ENCODE assay signal across 21 mouse cellular contexts in genomic region chr16:33465242-33465614, GRCm38 (mm10). TPM values are rescaled to one million over a fixed set of nuclear protein-coding genes. Genes with fewer than 3 reads are reported as not detected.
DNase-seq lines count a peak whose midpoint lies in the region; ATAC-seq and TF ChIP-seq lines count a peak whose summit lies in the region.
"Had no signal": no experiment of that assay in that cellular context is flagged by ENCODE, and none has a peak within 500 bp of the region (broad histone marks: within the 10 kb centered on the region; RNA-seq: fewer than 3 reads in every experiment).

No protein-coding gene starts in this region.

- no peaks in the 10 kb centered on the region for H3K27me3 ChIP-seq in midbrain, embryonic 13.5 days
- H3K27me3 ChIP-seq in midbrain, embryonic 10.5 days (ENCODE audit: low read depth, poor library complexity, severe bottlenecking), result no peaks in the 10 kb centered on the region
- no peaks in the 10 kb centered on the region for H3K27me3 ChIP-seq in forebrain, embryonic 14.5 days (replicated peaks; ENCODE audit: control insufficient read depth, insufficient read depth, low read length)
- no peaks in the 10 kb centered on the region for H3K27me3 ChIP-seq in hindbrain, embryonic 15.5 days
- H3K27me3 ChIP-seq: heart, embryonic 13.5 days; intestine, embryonic 15.5 days; limb, embryonic 12.5 days; liver, embryonic 12.5 days; midbrain, embryonic 12.5 days; stomach, embryonic 15.5 days had no signal

- H3K4me2 ChIP-seq in midbrain, embryonic 13.5 days (replicated peaks), result no peak overlapping the region
- H3K4me2 ChIP-seq in forebrain, embryonic 14.5 days (ENCODE audit: low read length), result no peak overlapping the region
- H3K4me2 ChIP-seq in hindbrain, embryonic 15.5 days, result no peak overlapping the region
- H3K4me2 ChIP-seq: heart, embryonic 13.5 days; intestine, embryonic 15.5 days; limb, embryonic 12.5 days; liver, embryonic 12.5 days; midbrain, embryonic 12.5 days; stomach, embryonic 15.5 days had no signal

- no peak for TF ChIP-seq CTCF in olfactory bulb, adult 2 months (IDR thresholded peaks at IDR 0.05; ENCODE audit: insufficient read depth, low read depth, low read length)

- no peaks in the 10 kb centered on the region for H3K9me3 ChIP-seq in midbrain, embryonic 13.5 days
- H3K9me3 ChIP-seq in midbrain, embryonic 10.5 days (replicated peaks), result no peaks in the 10 kb centered on the region
- no peaks in the 10 kb centered on the region for H3K9me3 ChIP-seq in forebrain, embryonic 14.5 days (replicated peaks; ENCODE audit: control insufficient read depth, low read length)
- H3K9me3 ChIP-seq in hindbrain, embryonic 15.5 days, result no peaks in the 10 kb centered on the region
- H3K9me3 ChIP-seq: embryonic facial prominence, embryonic 10.5 days; heart, embryonic 13.5 days; intestine, embryonic 15.5 days; limb, embryonic 12.5 days; liver, embryonic 12.5 days; midbrain, embryonic 12.5 days; stomach, embryonic 15.5 days had no signal

- WGBS in midbrain, embryonic 13.5 days, result 72% methylated on average over 4 of the region's 4 CpGs
- 92% methylated on average over 4 of the region's 4 CpGs for WGBS in midbrain, embryonic 10.5 days
- WGBS in forebrain, embryonic 14.5 days, result 47% methylated on average over 4 of the region's 4 CpGs
- WGBS in hindbrain, embryonic 15.5 days, result 60% methylated on average over 4 of the region's 4 CpGs
- 35% methylated on average over 4 of the region's 4 CpGs for WGBS in olfactory bulb, adult 2 months

- peak overlapping the region; percentile 53 for H3K27ac ChIP-seq in midbrain, embryonic 13.5 days
- no peak overlapping the region for H3K27ac ChIP-seq in midbrain, embryonic 10.5 days (replicated peaks)
- peak overlapping the region; percentile 21; the same call in 1 of the 2 replicates for H3K27ac ChIP-seq in forebrain, embryonic 14.5 days (ENCODE audit: low read depth, low read length)
- H3K27ac ChIP-seq in hindbrain, embryonic 15.5 days (replicated peaks), result peak overlapping the region; percentile 63
- peak overlapping the region; percentile 80 for H3K27ac ChIP-seq in olfactory bulb, adult 2 months (ENCODE audit: insufficient read depth, low read depth, low read length)
- H3K27ac ChIP-seq: embryonic facial prominence, embryonic 10.5 days; gastrocnemius, adult 2 months; heart, embryonic 13.5 days; intestine, embryonic 15.5 days; limb, embryonic 12.5 days; liver, embryonic 12.5 days; stomach, embryonic 15.5 days had no signal

- H3K4me1 ChIP-seq in midbrain, embryonic 13.5 days (replicated peaks), result peaks cover 21% of the 10 kb centered on the region
- peaks cover 3% of the 10 kb centered on the region; the same call in 1 of the 2 replicates for H3K4me1 ChIP-seq in midbrain, embryonic 10.5 days
- peaks cover 18% of the 10 kb centered on the region for H3K4me1 ChIP-seq in forebrain, embryonic 14.5 days (ENCODE audit: control insufficient read depth, insufficient read depth, low read length)
- H3K4me1 ChIP-seq in hindbrain, embryonic 15.5 days (replicated peaks), result peaks cover 12% of the 10 kb centered on the region
- peaks cover 8% of the 10 kb centered on the region for H3K4me1 ChIP-seq in olfactory bulb, adult 2 months (ENCODE audit: control insufficient read depth, insufficient read depth, low read length)
- H3K4me1 ChIP-seq: intestine, embryonic 15.5 days; limb, embryonic 12.5 days; stomach, embryonic 15.5 days had no signal

- TF ChIP-seq POLR2A in olfactory bulb, adult 2 months (IDR thresholded peaks at IDR 0.05; ENCODE audit: insufficient read depth, low read depth, low read length), result no peak

- DNase-seq in midbrain, embryonic 10.5 days (ENCODE audit: low spot score), result no peak
- DNase-seq in forebrain, embryonic 14.5 days (ENCODE audit: low spot score), result no peak
- no peak for DNase-seq in right cerebral cortex, adult 2 months (ENCODE audit: low spot score in 2 of 2)
- no peak for DNase-seq in urinary bladder, postnatal 14 days (ENCODE audit: low spot score)
- DNase-seq: cerebellum, adult 8-10 months; gastrocnemius, adult 2 months; heart, adult 11 months; heart, postnatal 36 days; lung, adult 2 months; right cerebral cortex, postnatal 25 days; thymus, adult 2 months had no signal

- ATAC-seq in midbrain, embryonic 13.5 days, result no peak
- peak; percentile 60 for ATAC-seq in forebrain, embryonic 14.5 days
- ATAC-seq in hindbrain, embryonic 15.5 days (ENCODE audit: low FRiP score, low read depth), result no peak
- ATAC-seq: intestine, embryonic 15.5 days; liver, embryonic 12.5 days had no signal

- peaks cover 7% of the 10 kb centered on the region for H3K36me3 ChIP-seq in midbrain, embryonic 13.5 days
- H3K36me3 ChIP-seq in midbrain, embryonic 10.5 days, result peaks cover 46% of the 10 kb centered on the region
- H3K36me3 ChIP-seq in forebrain, embryonic 14.5 days (ENCODE audit: control insufficient read depth, insufficient read depth, low read length), result peaks cover 7% of the 10 kb centered on the region; the same call in 1 of the 2 replicates
- H3K36me3 ChIP-seq in hindbrain, embryonic 15.5 days, result peaks cover 5% of the 10 kb centered on the region; the same call in 1 of the 2 replicates

- no peak overlapping the region for H3K9ac ChIP-seq in midbrain, embryonic 13.5 days (replicated peaks)
- no peak overlapping the region for H3K9ac ChIP-seq in forebrain, embryonic 14.5 days (ENCODE audit: low read length)
- H3K9ac ChIP-seq in hindbrain, embryonic 15.5 days, result no peak overlapping the region
- H3K9ac ChIP-seq: heart, embryonic 13.5 days; intestine, embryonic 15.5 days; limb, embryonic 12.5 days; liver, embryonic 12.5 days; midbrain, embryonic 12.5 days; stomach, embryonic 15.5 days had no signal

- H3K4me3 ChIP-seq in midbrain, embryonic 13.5 days (replicated peaks), result no peak overlapping the region
- no peak overlapping the region for H3K4me3 ChIP-seq in midbrain, embryonic 10.5 days
- H3K4me3 ChIP-seq in forebrain, embryonic 14.5 days (ENCODE audit: low read depth, low read length), result no peak overlapping the region
- no peak overlapping the region for H3K4me3 ChIP-seq in hindbrain, embryonic 15.5 days
- no peak overlapping the region for H3K4me3 ChIP-seq in olfactory bulb, adult 2 months (ENCODE audit: insufficient read depth, low read depth, low read length)
- H3K4me3 ChIP-seq: embryonic facial prominence, embryonic 10.5 days; gastrocnemius, adult 2 months; heart, embryonic 13.5 days; intestine, embryonic 15.5 days; limb, embryonic 12.5 days; liver, embryonic 12.5 days; midbrain, embryonic 12.5 days; stomach, embryonic 15.5 days had no signal

RNA-seq across cellular contexts. Expression of gene Slc12a8, which starts 51.9 kb away (rescaled TPM):
- polyA plus RNA-seq in midbrain, embryonic 13.5 days (2015; fragmentation: Nextera tagmentation; extraction: Ambion mirVana), result 0.50 and 0.63 TPM in 2 replicates
- polyA plus RNA-seq in midbrain, embryonic 10.5 days (2016; fragmentation: Nextera tagmentation; extraction: Ambion mirVana), result 1.5 and 1.9 TPM in 2 replicates
- 0.67 and 1.2 TPM in 2 replicates for polyA plus RNA-seq in forebrain, embryonic 14.5 days (2014; fragmentation: Nextera tagmentation; extraction: Ambion mirVana)
- polyA plus RNA-seq in hindbrain, embryonic 15.5 days (2015; fragmentation: Nextera tagmentation; extraction: Ambion mirVana), result 0.69 and 0.81 TPM in 2 replicates
- not detected in 2 replicates for polyA plus RNA-seq in olfactory bulb, adult 2 months (2012; ENCODE audit: insufficient read depth, insufficient read length, low replicate concordance, missing spikeins)
